Mouse (Mus musculus): ENCODE measurements around the gene Engase. TPM values are rescaled to one million over a fixed set of nuclear protein-coding genes. Genes with fewer than 3 reads are reported as not detected.

Engase gene
- total RNA-seq (2021) (1 to 10 TPM; 4.4 to 5.4 TPM), polyA plus RNA-seq (2012; rRNA removed) (5.2 and 7.3 TPM in 2 replicates)
- long read RNA-seq, full-length matches to known transcripts = 7 of 9 reads
- long read RNA-seq, partial matches to known transcripts = 0 of 9 reads
- long read RNA-seq, other reads (novel, unspliced or antisense) = 2 of 9 reads

DNA sequence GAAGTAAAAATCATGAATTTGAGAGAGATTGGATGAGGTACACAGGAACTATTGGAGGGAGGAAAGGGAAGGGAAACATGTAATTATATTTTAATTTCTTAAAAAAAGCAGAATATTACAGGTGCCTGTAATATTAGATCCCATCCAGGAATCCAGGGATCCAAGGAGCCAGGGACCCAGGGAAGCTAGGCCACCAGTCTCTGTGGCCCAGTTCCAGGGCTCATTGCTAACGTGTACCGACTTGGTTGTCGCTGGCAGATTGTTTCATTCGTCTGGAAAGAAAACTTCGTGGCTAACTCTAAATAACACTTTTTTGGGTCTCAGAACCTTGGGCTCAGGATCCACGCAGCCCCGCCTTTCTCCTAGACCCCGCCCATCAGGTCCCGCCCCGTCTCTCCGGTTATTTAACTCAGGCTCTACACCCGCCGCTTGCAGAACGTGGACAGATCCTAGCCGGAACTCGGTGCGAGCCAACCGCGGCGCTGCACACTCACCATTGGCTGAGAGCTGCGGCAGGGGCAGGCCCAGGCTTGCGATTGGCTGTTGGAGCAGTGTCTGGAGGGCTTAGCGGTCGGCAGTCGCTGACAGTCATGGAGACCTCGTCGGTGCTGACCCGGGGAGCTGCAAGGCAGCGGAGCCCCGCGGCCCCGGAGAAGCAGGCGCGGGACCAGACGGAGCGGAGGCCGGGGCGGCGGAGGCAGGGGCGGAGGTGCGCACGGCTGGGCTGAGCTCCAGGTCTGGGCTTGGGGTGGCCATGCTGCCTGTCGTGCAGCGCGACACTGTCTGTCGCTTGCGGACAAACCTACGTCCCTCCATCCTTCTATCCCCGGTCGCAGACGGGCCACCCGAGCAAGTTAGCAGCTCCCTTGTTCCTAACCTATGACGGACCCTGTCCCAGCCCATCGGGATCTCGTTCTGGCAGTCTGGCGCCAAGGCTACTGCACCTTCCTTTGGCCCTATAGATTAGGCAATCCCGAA, at the start of gene Engase:
Engase (plus strand) TSS at position 434 of the 978 bp plus-strand sequence.
- peak; percentile 95 to 98 for DNase-seq
- H3K36me3 ChIP-seq (ENCODE audit: control insufficient read depth, insufficient read depth, low read length) = no peaks in the 10 kb centered on the region
- TF ChIP-seq POLR2A (IDR thresholded peaks at IDR 0.05; ENCODE audit: insufficient read depth, low read depth, low read length) (peak; percentile 91), CTCF (IDR thresholded peaks at IDR 0.05) (no peak), EP300 (IDR thresholded peaks at IDR 0.05; ENCODE audit: insufficient read depth, low read depth, low read length) (0 out of 2 replicates have a peak, but pooled peaks have one; percentile 13)
- H3K79me2 ChIP-seq (replicated peaks; ENCODE audit: control insufficient read depth, insufficient read depth, low read length) = no peaks in the 10 kb centered on the region
- peak within 1 kb of the TSS; percentile 75 for H3K27ac ChIP-seq
- H3K4me3 ChIP-seq = peak within 1 kb of the TSS; percentile 70
- H3K4me1 ChIP-seq (ENCODE audit: control insufficient read depth, insufficient read depth, low read length) = no peaks in the 10 kb centered on the region; the same call in 1 of the 2 replicates
- under 1% methylated on average over 57 of the region's 57 CpGs for WGBS
- no peaks in the 10 kb centered on the region for H3K27me3 ChIP-seq (ENCODE audit: control insufficient read depth, insufficient read depth, low read length)
- intact Hi-C loops (cut with DNase I) = no loop called here
- H3K9ac ChIP-seq (ENCODE audit: low read depth, low read length) = peak within 1 kb of the TSS; percentile 96

DNA sequence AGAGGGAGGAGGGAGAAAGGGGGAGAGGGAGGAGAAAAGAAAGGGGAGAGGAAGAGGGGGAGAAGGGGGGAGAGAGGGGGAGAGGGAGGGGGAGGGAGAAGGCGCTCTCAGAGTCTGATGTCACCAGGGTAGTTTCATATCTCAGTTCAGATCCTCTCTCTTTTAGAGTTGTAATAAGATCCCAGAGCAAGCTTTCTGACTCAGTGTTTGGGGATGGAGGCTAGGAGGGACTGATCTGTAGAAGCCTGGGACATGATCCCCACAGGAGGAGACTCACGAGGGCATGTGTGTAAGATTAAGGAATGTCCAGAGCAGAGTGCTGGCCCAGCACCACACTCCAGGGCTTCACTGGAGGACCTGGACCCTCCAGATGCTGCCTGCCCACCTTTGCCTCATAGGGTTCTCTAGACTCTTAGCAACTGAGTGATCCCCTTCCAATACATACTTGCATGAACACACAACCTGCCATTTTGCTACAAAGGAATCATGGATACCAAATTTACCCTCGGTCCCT, 49.3 kb upstream of the Engase start:
- Histone ChIP-seq H3K4me3 (no peak overlapping the region), H3K4me1 (ENCODE audit: control insufficient read depth, insufficient read depth, low read length) (peaks cover 45% of the 10 kb centered on the region), H3K9ac (ENCODE audit: low read depth, low read length) (no peak overlapping the region), H3K79me2 (replicated peaks; ENCODE audit: control insufficient read depth, insufficient read depth, low read length) (no peaks in the 10 kb centered on the region), H3K27me3 (ENCODE audit: control insufficient read depth, insufficient read depth, low read length) (no peaks in the 10 kb centered on the region), H3K27ac (peak overlapping the region; percentile 89), H3K36me3 (ENCODE audit: control insufficient read depth, insufficient read depth, low read length) (no peaks in the 10 kb centered on the region)
- DNase-seq = no peak
- intact Hi-C loops (cut with DNase I) = no loop called here
- WGBS = 35% methylated on average over 3 of the region's 3 CpGs
- no peak for TF ChIP-seq POLR2A (IDR thresholded peaks at IDR 0.05; ENCODE audit: insufficient read depth, low read depth, low read length)
- TF ChIP-seq EP300 (IDR thresholded peaks at IDR 0.05; ENCODE audit: insufficient read depth, low read depth, low read length) = no peak
- no peak for TF ChIP-seq CTCF (IDR thresholded peaks at IDR 0.05)

DNA sequence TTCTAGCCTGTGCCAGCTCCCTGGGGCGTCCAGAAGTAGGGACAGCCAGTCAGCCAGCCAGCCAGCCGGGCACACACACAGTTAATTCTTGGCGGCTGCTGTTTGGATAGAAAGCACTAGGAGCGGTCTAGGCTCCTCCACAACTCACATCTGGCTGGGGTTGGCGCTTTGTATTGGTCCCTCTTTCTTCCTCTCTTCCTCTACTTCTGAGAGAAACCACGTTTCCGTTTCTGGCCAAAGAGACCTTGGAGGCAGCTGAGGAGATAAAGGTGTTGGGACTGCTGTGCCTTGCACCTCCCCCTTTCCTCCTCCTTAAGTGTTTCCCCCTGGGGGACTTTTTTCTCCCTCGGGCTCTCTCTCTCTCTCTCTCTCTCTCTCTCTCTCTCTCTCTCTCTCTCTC, 48.6 kb upstream of the Engase start, which contains the start of gene C1qtnf1:
C1qtnf1 (plus strand) TSS at position 218 of the 400 bp plus-strand sequence.
- peak within 1 kb of the TSS; percentile 89 for H3K27ac ChIP-seq
- 1% methylated on average over 8 of the region's 8 CpGs for WGBS
- no peaks in the 10 kb centered on the region for H3K79me2 ChIP-seq (replicated peaks; ENCODE audit: control insufficient read depth, insufficient read depth, low read length)
- H3K4me3 ChIP-seq = peak within 1 kb of the TSS; percentile 41
- peak within 1 kb of the TSS; percentile 74 for H3K9ac ChIP-seq (ENCODE audit: low read depth, low read length)
- intact Hi-C loops (cut with DNase I) = no loop called here
- DNase-seq = peak; percentile 59 to 60
- no peak for TF ChIP-seq CTCF (IDR thresholded peaks at IDR 0.05)
- TF ChIP-seq EP300 (IDR thresholded peaks at IDR 0.05; ENCODE audit: insufficient read depth, low read depth, low read length) = no peak
- no peak for TF ChIP-seq POLR2A (IDR thresholded peaks at IDR 0.05; ENCODE audit: insufficient read depth, low read depth, low read length)
- peaks cover 46% of the 10 kb centered on the region for H3K4me1 ChIP-seq (ENCODE audit: control insufficient read depth, insufficient read depth, low read length)
- H3K27me3 ChIP-seq (ENCODE audit: control insufficient read depth, insufficient read depth, low read length) = no peaks in the 10 kb centered on the region
- no peaks in the 10 kb centered on the region for H3K36me3 ChIP-seq (ENCODE audit: control insufficient read depth, insufficient read depth, low read length)

DNA sequence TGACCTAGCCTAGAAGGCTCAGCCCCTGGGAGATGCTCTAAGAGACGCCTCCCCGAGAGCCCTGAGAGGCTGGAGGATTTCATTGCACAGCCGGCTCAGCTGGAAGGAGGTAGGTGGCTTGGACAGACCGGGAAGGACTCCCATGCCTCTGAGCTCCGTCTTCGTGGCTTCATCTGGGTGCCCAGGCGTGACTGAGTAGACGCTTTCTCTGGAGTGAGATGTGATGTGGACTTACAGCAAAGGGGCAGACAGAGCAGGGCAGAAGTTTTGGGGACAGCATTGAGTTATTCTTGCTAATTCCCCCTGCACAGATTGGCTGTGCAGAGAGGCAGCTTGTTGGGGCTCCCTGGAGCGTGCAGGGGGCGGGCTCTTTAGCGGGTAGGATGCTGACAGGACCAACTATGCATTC, 48.2 kb upstream of the Engase start:
- Histone ChIP-seq H3K79me2 (replicated peaks; ENCODE audit: control insufficient read depth, insufficient read depth, low read length) (no peaks in the 10 kb centered on the region), H3K4me1 (ENCODE audit: control insufficient read depth, insufficient read depth, low read length) (peaks cover 48% of the 10 kb centered on the region), H3K4me3 (peak overlapping the region; percentile 41), H3K9ac (ENCODE audit: low read depth, low read length) (peak overlapping the region; percentile 74), H3K36me3 (ENCODE audit: control insufficient read depth, insufficient read depth, low read length) (no peaks in the 10 kb centered on the region), H3K27ac (peak overlapping the region; percentile 89), H3K27me3 (ENCODE audit: control insufficient read depth, insufficient read depth, low read length) (no peaks in the 10 kb centered on the region)
- DNase-seq = peak; percentile 58 to 75
- TF ChIP-seq EP300 (IDR thresholded peaks at IDR 0.05; ENCODE audit: insufficient read depth, low read depth, low read length) (no peak), POLR2A (IDR thresholded peaks at IDR 0.05; ENCODE audit: insufficient read depth, low read depth, low read length) (no peak; the same call in 1 of the 2 replicates), CTCF (IDR thresholded peaks at IDR 0.05) (no peak)
- 7% methylated on average over 11 of the region's 11 CpGs for WGBS
- intact Hi-C loops (cut with DNase I) = no loop called here

DNA sequence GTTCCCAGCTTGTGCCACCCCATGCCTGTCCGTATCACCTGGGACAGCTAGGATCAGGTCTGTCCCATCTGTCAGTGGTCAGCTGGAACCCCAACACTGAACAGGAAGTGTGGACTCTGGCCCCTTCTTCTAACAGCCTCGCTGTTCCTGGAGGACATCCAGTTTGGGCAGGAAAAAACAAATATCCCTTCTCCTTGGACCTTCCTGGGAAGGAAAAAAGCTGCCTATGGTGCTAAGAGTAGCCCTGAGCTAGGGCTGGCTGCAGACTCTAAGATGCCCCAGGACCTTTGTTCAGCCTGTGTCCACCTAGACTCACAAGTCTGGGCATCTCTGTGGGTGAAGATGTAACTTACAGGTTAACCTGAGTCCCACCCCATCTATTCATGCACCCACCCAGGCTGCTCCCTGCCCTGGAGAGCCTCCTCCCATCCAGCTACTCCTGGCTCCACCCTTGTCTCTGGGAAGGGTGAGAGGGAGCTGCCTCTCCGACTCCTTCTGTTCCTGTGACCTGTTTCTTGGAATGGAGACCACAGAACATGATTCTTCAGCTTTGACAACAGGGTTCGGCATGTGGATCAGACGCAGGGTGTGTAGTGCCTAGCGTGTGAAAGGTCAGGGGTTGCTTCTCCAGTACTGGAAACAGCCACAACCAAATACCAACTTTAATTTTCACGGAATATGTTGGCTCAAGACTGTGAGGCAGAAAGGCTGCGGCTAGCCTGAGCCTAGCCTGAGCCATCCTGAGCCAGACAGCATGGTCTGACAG, 47.5 kb upstream of the Engase start:
- WGBS = 31% methylated on average over 8 of the region's 8 CpGs
- peak overlapping the region; percentile 74 for H3K9ac ChIP-seq (ENCODE audit: low read depth, low read length)

More for the DNA sequence above, 47.5 kb upstream of the Engase start:
- peak; percentile 56 to 68 for DNase-seq
- Histone ChIP-seq H3K27me3 (ENCODE audit: control insufficient read depth, insufficient read depth, low read length) (no peaks in the 10 kb centered on the region), H3K4me1 (ENCODE audit: control insufficient read depth, insufficient read depth, low read length) (peaks cover 43% of the 10 kb centered on the region), H3K4me3 (peak overlapping the region; percentile 41), H3K79me2 (replicated peaks; ENCODE audit: control insufficient read depth, insufficient read depth, low read length) (no peaks in the 10 kb centered on the region), H3K27ac (peak overlapping the region; percentile 89), H3K36me3 (ENCODE audit: control insufficient read depth, insufficient read depth, low read length) (no peaks in the 10 kb centered on the region)
- intact Hi-C loops (cut with DNase I) = no loop called here
- no peak for TF ChIP-seq CTCF (IDR thresholded peaks at IDR 0.05)
- 0 out of 2 replicates have a peak, but pooled peaks have one; percentile 13 for TF ChIP-seq EP300 (IDR thresholded peaks at IDR 0.05; ENCODE audit: insufficient read depth, low read depth, low read length)
- TF ChIP-seq POLR2A (IDR thresholded peaks at IDR 0.05; ENCODE audit: insufficient read depth, low read depth, low read length) = 0 out of 2 replicates have a peak, but pooled peaks have one; percentile 15

Data from heart, adult 2 months (tissue).